Mouse (Mus musculus): ENCODE data around the gene Ndufa12.

- TF ChIP-seq POLR2A (IDR thresholded peaks at IDR 0.05; ENCODE audit: low read depth, low read length) (no peak), CTCF (conservative IDR thresholded peaks at IDR 0.05; ENCODE audit: insufficient read depth, insufficient read length, low read depth, low read length) (no peak)
These were observed 64.1 kb downstream of the Ndufa12 start for GRCm38 (mm10) chr10:94262646-94263045.
